Mouse (Mus musculus) WW6 (cell line): ENCODE results near the gene Fam47c.

Source experiments
- DNase-seq: peaks from one replicate; pipeline ENCODE4 v3.0.0-alpha.2; 2013; ENCODE audit warnings: low read depth, low spot score

The Fam47c gene

DNA sequence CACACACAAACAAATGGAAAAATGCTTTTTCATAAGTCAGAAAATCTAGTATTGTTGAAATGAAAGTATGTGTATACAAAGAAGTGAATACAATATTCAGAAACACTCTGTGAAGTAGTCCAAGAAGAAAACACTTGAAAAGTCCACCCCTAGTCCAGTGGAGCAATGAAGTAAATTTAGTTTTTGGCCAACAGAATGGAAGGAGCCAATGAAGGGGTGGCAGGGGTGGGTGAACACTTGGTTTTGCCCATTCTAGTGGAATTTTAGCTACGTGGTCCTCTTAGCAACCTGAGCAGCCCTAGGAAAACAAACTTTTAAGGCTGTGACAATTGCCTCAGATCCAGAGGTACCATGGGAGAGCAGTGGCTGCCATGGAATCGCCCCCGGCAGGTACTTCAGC, at the start of gene Fam47c:
Gene Fam47c (plus strand): TSS at position 301 of the 400 bp plus-strand sequence.
- no peak for DNase-seq

- DNase-seq: no peak
Observed at GRCm38 (mm10) chrX:78769408-78769807, 31.8 kb downstream of the Fam47c start.

DNA sequence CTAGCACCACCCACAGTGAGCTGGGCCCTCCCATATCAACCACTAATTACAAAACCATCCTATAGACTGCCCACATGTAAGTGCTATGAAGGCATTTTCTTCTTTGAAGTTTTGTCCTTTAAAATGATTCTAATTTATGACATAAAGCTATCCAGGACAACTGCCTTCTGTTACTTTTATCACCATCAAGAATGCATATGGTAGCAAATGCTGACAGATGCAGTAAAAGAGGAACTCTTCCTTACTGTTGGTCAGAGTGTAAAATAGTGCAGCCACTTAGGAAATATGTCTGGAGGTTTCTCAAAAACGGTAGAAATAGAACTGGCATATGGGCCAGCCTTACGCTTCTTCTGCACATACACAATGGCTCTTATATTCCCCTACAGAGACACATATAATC, 39.5 kb downstream of the Fam47c start:
- no peak for DNase-seq
